Mouse (Mus musculus) 3134 (cell line): Measurements from ENCODE around the gene H2afx.
"Not testable (repeated sequence)": the region's sequence is repeated elsewhere in the genome, so short reads cannot be mapped to it uniquely, and the experiment has no call there.

ENCODE experiments used
- DNase-seq: peaks from one replicate; pipeline ENCODE4 v3.0.0-alpha.2; 2011; ENCODE audit warnings: low spot score; ENCODE audit not compliant: insufficient read length; ENCODE audit errors: extremely low read depth

H2afx gene

GRCm38 (mm10) chr9:44377335-44377734, 42.8 kb downstream of the H2afx start:
- not testable (repeated sequence) for DNase-seq

GRCm38 (mm10) chr9:44378153-44378730, 43.7 kb downstream of the H2afx start:
- DNase-seq, result no peak

DNA sequence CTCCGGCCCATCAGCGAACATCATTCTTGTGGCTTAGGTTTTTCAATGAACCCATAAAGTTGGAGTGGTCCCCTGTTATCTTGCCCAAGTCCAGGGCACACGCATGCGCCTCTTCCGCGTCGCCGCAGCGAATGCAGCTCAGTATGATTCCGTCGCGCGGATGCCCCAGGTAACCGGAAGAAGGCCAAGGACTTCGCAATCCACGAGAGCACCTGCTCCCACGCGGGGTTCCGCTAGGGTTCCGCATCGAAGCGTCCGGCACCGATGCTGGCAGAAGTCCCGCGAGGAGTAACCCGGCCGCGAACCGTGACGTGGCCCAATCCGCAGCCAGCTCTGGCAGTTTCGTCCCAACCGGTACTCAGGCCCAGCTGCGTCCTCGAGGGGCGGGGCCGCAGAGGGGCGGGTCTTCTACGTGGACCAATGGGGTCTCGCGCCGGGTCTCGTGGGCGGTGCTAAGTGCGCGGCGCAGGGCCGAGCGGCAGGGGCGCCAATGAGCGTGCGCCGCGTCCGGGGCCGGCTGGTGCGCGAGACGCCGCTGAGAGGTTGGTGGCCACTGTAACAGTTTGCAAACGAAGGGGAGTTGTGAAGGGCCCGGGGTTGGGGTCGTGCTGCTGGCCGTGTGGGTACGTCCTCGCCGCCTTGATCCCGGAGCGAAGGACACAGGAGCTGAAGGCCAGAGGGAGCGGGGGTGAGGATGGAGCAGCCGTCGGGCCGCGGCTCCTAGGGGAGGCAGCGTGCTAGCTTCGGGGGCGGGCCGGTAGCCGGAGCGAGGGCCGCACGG, 44.8 kb downstream of the H2afx start, which contains the start of gene Hyou1:
Hyou1 (plus strand) TSS at position 437 of the 781 bp plus-strand sequence.
- DNase-seq, result peak; percentile 99

- DNase-seq, result no peak
Measured at GRCm38 (mm10) chr9:44379862-44380261, 45.4 kb downstream of the H2afx start.

DNA sequence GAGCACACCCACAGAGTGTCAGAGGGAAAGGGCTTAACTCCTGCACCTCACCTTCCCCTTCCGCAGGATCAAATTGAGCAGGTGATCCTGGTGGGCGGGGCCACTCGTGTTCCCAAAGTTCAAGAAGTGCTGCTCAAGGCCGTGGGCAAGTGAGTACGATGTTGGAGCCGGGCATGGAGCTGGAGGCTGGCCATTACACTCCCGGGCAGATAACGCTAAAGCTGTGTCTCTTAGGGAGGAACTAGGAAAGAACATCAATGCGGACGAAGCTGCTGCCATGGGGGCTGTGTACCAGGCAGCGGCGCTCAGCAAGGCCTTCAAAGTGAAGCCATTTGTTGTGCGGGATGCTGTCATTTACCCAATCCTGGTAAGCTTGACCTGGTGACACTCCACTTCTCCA, 50.1 kb downstream of the H2afx start:
- DNase-seq, result no peak
